Mouse (Mus musculus) embryonic stem cell, embryonic (primary cell): ENCODE data around the gene Gm20661.

Experiments
- CTCF ChIA-PET, 4 experiments: fragments of 300-600 bp in 2 of 4; fragments of 350-600 bp in 2 of 4; sonication (Branson Sonifier 250); formaldehyde crosslinking; loops; one replicate each; lab custom pipeline; 2022; ENCODE audit warnings: inconsistent platforms in 2 of 4; lab: Charles Lee
- POLR2A ChIA-PET, 4 experiments: fragments of 300-600 bp in 2 of 4; fragments of 350-600 bp in 2 of 4; sonication (Branson Sonifier 250); formaldehyde crosslinking; loops; one replicate each; lab custom pipeline; 2022; ENCODE audit warnings: antibody characterized with exemption in 4 of 4, inconsistent platforms in 1 of 4; lab: Charles Lee

The Gm20661 gene

DNA sequence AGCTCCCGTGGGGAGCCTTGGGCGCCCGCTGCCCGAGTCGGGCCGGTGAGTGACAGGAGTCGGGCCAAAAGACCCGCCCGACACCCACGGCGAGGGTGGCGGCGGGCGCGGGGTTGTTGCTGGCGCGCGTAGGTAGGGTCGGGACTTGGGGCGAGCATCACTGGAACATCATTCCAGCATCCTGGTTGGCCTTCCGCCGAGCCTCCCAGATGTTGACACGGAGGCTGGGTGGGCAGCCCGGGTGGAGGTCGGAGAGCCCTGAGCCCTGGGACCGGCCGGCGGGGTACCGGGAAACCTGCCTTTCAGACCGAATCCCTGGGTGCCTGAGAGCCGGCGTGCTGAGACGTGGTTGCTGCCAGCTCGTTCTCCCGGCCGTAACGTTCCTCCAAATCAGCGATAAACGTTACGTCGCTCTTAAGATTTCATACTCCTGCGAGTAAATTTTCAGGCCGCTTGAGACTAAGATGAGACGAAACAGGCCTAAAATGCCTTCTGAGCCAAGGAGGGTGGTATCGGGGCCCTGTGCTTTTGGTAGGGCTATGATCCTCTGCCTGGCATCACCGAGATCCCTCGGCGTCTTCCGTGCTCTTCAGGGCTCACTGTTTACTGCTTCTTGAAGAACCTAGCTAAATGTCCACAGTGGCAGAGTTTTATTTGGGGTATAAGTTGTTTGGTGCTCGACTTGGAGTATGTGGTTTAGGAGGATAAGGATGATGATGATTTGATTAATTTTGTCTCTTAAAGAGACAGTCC, 20.1 kb downstream of the Gm20661 start:
- POLR2A ChIA-PET, result interaction anchor here (0.6 to 4.0 kb wide), 92 partner anchors 8 to 1621 kb away, joined by 3 to 32 read pairs (median 5); partner anchors contain the start of genes Amigo3 (in 3 of the 4), Cdhr4 (in 3 of the 4), Gmppb (in 3 of the 4) and Inka1 (in 3 of the 4)
- CTCF ChIA-PET, result interaction anchor here in 3 of 4 experiments (0.6 to 2.6 kb wide), 22 partner anchors 11 to 309 kb away, joined by 3 to 10 read pairs (median 5); partner anchors contain the start of genes Inka1 (in 2 of the 3), Amigo3 (in 1 of the 3) and Cdhr4 (in 1 of the 3)

DNA sequence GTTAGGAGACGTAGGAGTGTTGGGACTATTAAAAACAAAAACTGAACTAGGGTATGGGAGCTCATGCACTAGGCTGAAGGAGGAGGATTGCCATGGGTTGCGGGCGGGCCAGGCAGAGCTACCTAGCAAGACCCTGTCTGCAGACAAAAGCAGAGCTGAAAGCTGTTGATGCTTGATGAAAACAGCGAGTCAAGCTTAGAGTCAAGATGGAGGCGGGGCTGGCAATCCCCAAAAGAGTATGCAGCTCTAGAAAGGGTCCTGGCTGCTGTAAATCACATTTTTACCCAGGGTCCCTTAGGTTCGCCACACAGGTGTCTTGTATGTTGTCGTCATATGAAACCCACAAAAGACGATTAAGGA, 20.7 kb downstream of the Gm20661 start:
- CTCF ChIA-PET, result interaction anchor here in 2 of 4 experiments (0.6 to 2.6 kb wide), 6 partner anchors 14 to 102 kb away, joined by 3 to 7 read pairs (median 4); partner anchors contain the start of gene Amigo3 (in 1 of the 2)
- POLR2A ChIA-PET, result interaction anchor here (0.6 to 3.6 kb wide), 38 partner anchors 8 to 397 kb away, joined by 3 to 27 read pairs (median 5); partner anchors contain the start of genes Cdhr4 (in 2 of the 4), Gmppb (in 2 of the 4), Inka1 (in 2 of the 4) and Rbm6 (in 2 of the 4)

DNA sequence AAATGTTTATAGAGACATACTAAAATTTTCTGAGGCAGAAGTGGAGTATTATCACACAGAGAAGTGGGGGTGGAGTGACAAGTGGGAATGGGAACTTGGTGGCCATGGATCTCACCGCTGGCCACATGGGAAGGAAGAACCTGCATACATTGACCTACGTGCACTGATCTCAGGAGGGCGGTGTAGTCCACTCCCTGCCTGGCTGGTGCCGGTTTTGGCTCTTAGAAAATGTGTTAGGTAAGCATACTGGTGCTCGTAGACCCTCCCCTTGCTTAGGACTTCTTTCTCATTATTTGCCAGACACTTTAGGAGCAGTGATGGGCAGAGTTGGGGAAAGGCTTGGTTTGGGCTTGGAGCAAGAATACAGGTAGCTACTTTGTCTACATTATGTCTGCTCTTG, 25.2 kb downstream of the Gm20661 start:
- CTCF ChIA-PET, result interaction anchor here in 1 of 4 experiments (1.0 kb wide), 2 partner anchors 45 to 439 kb away, joined by 3 read pairs; partner anchors contain the start of gene Amigo3
- POLR2A ChIA-PET, result interaction anchor here in 2 of 4 experiments (1.0 to 1.6 kb wide), 2 partner anchors 41 to 45 kb away, joined by 3 read pairs; partner anchors contain the start of genes Amigo3 (in 1 of the 2) and Gmppb (in 1 of the 2)

DNA sequence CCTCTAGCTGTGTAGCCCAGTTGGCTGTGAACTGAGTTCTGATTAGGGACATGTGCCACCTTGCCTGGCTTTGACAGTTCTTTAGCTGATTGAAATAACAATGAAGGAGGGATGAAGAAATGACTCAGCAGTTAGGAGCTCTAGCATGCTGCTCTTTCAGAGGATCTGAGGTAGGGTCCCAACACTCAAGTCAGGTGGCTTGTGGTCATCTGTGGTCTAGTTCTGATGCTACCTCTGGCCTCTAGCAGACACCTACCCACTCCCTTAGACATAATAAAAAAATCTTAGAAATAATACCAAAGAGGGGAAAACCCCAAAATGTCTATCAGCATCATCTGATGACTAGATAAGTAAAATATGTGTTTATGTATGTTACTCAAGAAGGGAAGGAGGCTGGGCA, 27.5 kb downstream of the Gm20661 start:
- POLR2A ChIA-PET, result interaction anchor here in 3 of 4 experiments (0.6 to 1.9 kb wide), 17 partner anchors 9 to 311 kb away, joined by 3 to 24 read pairs (median 4); partner anchors contain the start of genes Amigo3 (in 2 of the 3), Cdhr4 (in 2 of the 3), Ip6k1 (in 2 of the 3) and Gmppb (in 1 of the 3)
- CTCF ChIA-PET, result interaction anchor here in 1 of 4 experiments (0.6 to 1.4 kb wide), 2 partner anchors 43 to 109 kb away, joined by 3 to 5 read pairs; partner anchors contain the start of gene Amigo3

- ChIA-PET CTCF (interaction anchor here in 3 of 4 experiments (0.6 to 1.8 kb wide), 8 partner anchors 11 to 169 kb away, joined by 3 to 6 read pairs (median 3); partner anchors contain the start of genes Gm20662 (in 1 of the 3), Ip6k1 (in 1 of the 3) and Mst1r (in 1 of the 3)), POLR2A (interaction anchor here in 3 of 4 experiments (0.5 to 1.7 kb wide), 6 partner anchors 11 to 201 kb away, joined by 3 to 16 read pairs (median 3); partner anchors contain the start of genes Ip6k1 (in 2 of the 3) and Inka1 (in 1 of the 3))
These were observed 30.7 kb downstream of the Gm20661 start for GRCm38 (mm10) chr9:108013577-108013976.

DNA sequence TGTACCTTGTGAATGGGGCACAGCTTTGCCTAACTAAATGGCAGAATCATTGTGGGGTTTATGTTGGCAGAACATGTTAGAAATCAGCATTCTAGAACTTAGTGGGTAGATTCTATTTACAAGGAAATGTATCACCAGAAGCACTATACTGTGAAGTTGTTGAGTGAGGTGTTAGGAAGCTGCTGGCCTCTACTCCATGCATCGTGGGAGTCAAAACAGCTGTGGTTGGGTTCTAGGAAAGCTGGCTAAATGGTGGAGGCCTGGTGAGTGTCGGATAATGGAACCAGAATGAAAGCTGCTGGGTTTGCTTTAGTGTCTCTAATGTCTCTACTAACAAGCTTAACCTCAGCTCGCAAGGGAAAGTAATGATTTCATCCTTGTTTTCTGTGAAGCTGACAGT, 34.3 kb downstream of the Gm20661 start:
- ChIA-PET POLR2A (interaction anchor here in 3 of 4 experiments (0.7 to 2.3 kb wide), 9 partner anchors 12 to 2000 kb away, joined by 3 to 11 read pairs (median 3); partner anchors contain the start of genes Amigo3 (in 1 of the 3) and Ip6k1 (in 1 of the 3)), CTCF (interaction anchor here in 3 of 4 experiments (0.6 to 1.5 kb wide), 4 partner anchors 14 to 291 kb away, joined by 3 to 4 read pairs (median 3); no protein-coding TSS in a partner anchor)

DNA sequence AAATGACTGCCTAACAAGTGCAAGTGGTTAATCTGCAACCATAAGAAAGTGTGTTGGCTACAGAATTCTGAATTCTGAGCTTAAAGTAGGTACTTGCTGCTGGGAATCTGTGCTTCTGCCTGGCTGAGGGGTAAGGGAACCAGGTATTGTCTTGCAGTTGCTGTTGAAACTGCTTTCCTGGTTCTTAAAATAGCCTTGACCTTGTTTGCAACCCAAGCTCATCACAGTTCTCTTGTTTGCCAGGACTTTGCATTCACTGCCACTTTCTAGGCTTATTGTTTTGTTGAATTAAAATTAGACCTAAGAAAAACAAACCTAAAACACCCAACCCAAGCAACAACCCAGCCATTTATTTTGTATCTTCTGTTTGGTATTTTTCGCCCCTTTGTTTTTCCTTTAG, 37.9 kb downstream of the Gm20661 start:
- ChIA-PET CTCF (interaction anchor here in 2 of 4 experiments (0.5 to 2.0 kb wide), 3 partner anchors 32 to 74 kb away, joined by 4 to 6 read pairs (median 5); partner anchors contain the start of genes Amigo3 (in 1 of the 2) and Apeh (in 1 of the 2)), POLR2A (interaction anchor here in 3 of 4 experiments (0.5 to 1.9 kb wide), 16 partner anchors 8 to 534 kb away, joined by 3 to 9 read pairs (median 3); partner anchors contain the start of gene Ip6k1 (in 2 of the 3))

GRCm38 (mm10) chr9:108023216-108023615, 40.4 kb downstream of the Gm20661 start:
- CTCF ChIA-PET, result no interaction called here
- POLR2A ChIA-PET, result interaction anchor here in 2 of 4 experiments (0.7 to 1.0 kb wide), 3 partner anchors 8 to 12 kb away, joined by 3 to 4 read pairs (median 3); no protein-coding TSS in a partner anchor

- ChIA-PET CTCF (interaction anchor here (0.5 to 1.2 kb wide), 7 partner anchors 18 to 221 kb away, joined by 3 to 6 read pairs (median 3); partner anchors contain the start of gene Amigo3 (in 1 of the 4)), POLR2A (interaction anchor here in 2 of 4 experiments (0.6 to 1.3 kb wide), 5 partner anchors 18 to 397 kb away, joined by 3 to 15 read pairs (median 4); partner anchors contain the start of genes Gmppb (in 1 of the 2) and Ip6k1 (in 1 of the 2))
These were observed 43.7 kb downstream of the Gm20661 start for GRCm38 (mm10) chr9:108026584-108026983.

DNA sequence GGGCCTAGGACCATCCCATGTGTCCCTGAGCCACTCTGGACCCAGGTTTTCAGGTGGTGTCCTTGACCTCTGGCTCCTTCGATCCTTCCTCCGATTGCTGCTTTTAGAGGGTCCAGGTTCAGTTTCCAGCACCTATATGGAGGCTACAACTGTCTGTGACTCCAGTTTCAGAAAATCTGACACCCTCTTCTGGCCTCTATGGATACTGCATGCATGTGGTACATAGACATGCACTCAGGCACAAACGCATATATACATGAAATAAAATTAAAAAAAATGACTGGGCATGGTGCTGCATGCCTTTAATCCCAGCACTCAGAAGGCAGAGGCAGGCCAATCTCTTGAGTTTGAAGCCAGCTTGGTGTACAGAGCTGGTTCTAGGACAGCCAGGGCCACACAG, 45.0 kb downstream of the Gm20661 start:
- POLR2A ChIA-PET, result interaction anchor here in 1 of 4 experiments (1.1 to 3.3 kb wide), 3 partner anchors 19 to 127 kb away, joined by 4 to 19 read pairs (median 6); partner anchors contain the start of gene Ip6k1
- CTCF ChIA-PET, result interaction anchor here in 3 of 4 experiments (0.7 to 1.6 kb wide), 9 partner anchors 17 to 127 kb away, joined by 3 to 5 read pairs (median 3); partner anchors contain the start of gene Amigo3 (in 1 of the 3)

GRCm38 (mm10) chr9:108032126-108032525, 49.3 kb downstream of the Gm20661 start:
- ChIA-PET POLR2A (interaction anchor here in 3 of 4 experiments (0.6 to 3.0 kb wide), 16 partner anchors 8 to 445 kb away, joined by 3 to 12 read pairs (median 4); partner anchors contain the start of genes Gmppb (in 2 of the 3), Ip6k1 (in 2 of the 3), Cdhr4 (in 1 of the 3) and Rbm6 (in 1 of the 3)), CTCF (interaction anchor here in 1 of 4 experiments (0.6 to 0.8 kb wide), 3 partner anchors 21 to 237 kb away, joined by 3 to 5 read pairs (median 3); partner anchors contain the start of gene Amigo3)

- ChIA-PET POLR2A (interaction anchor here in 2 of 4 experiments (0.6 to 3.3 kb wide), 11 partner anchors 9 to 128 kb away, joined by 3 to 15 read pairs (median 4); partner anchors contain the start of genes Gmppb (in 1 of the 2) and Ip6k1 (in 1 of the 2)), CTCF (interaction anchor here in 3 of 4 experiments (0.6 to 2.2 kb wide), 9 partner anchors 9 to 134 kb away, joined by 3 to 8 read pairs (median 4); partner anchors contain the start of gene Amigo3 (in 2 of the 3))
These were observed 52.7 kb downstream of the Gm20661 start for GRCm38 (mm10) chr9:108035331-108036156.
